Mouse (Mus musculus) left cerebral cortex, postnatal 36 days (tissue): ENCODE results near the gene Srgap1. TPM values are rescaled to one million over a fixed set of nuclear protein-coding genes. Genes with fewer than 3 reads are reported as not detected.
A peak's percentile ranks its signal among the peaks of the same experiment; 100 is the strongest.

ENCODE experiments used
- DNase-seq, 2 experiments: peaks; one replicate each; pipeline ENCODE4 v3.0.0; 2021 to 2022; ENCODE audit warnings: low spot score in 2 of 2, mixed read lengths in 1 of 2
- intact Hi-C: fragments of 180-260 bp; cut with DNase I; formaldehyde crosslinking; loops from one replicate; pipeline ENCODE4 v1.15.1; 2025
- total RNA-seq, 2 experiments: library from RNA; stranded (reverse); gene quantifications; 2 replicates each; pipeline ENCODE4 v1.2.3; 2021

The Srgap1 gene
- total RNA-seq, 2 experiments from 2014 or later, result 7.7 to 11.1 TPM

GRCm38 (mm10) chr10:121739548-121740505 lies 307.3 kb downstream of the Srgap1 start, which contains the start of gene BC048403:
Gene BC048403, plus strand, starts transcription at chr10:121739937.
- intact Hi-C loops, result no loop called here
- peak; percentile 85 to 90 for DNase-seq

- DNase-seq, result no peak
- intact Hi-C loops, result no loop called here
Observed at GRCm38 (mm10) chr10:121737256-121737655, 309.9 kb downstream of the Srgap1 start.

GRCm38 (mm10) chr10:121732542-121732941 lies 314.6 kb downstream of the Srgap1 start:
- DNase-seq, result no peak
- intact Hi-C loops, result no loop called here

GRCm38 (mm10) chr10:121731048-121731725 lies 315.9 kb downstream of the Srgap1 start:
- intact Hi-C loops, result no loop called here
- DNase-seq, result no peak

Other genes starting within 250 kb of the Srgap1 start
- 10 to 100 TPM; 40.9 to 46.5 TPM for gene Rxylt1, start 50.1 kb upstream of the Srgap1 start, total RNA-seq